Mouse (Mus musculus) limb, embryonic 14.5 days (tissue): ENCODE data around the gene Rhbdl3. TPM values are rescaled to one million over a fixed set of nuclear protein-coding genes. Genes with fewer than 3 reads are reported as not detected.

Experiments
- ATAC-seq: fragments of 200-750 bp; cut with Nextera tagmentation; 2 replicates; pipeline ENCODE4 v1.8.0; 2017; ENCODE audit warnings: low read depth, moderate number of reproducible peaks, moderate TSS enrichment; ENCODE audit not compliant: low FRiP score
- DNase-seq: peaks from one replicate; pipeline ENCODE4 v3.0.0-alpha.2; 2015; ENCODE audit warnings: low spot score
- H3K27ac ChIP-seq: fragments of 300-500 bp; sonication (generic); replicated peaks from 2 replicates; pipeline ENCODE4 v1.5.1; 2014; ENCODE audit warnings: low read depth, mild to moderate bottlenecking, low read length, moderate library complexity, mixed read lengths
- H3K27me3 ChIP-seq: fragments of 300-500 bp; sonication (generic); 2 replicates; pipeline ENCODE4 v1.6.1; 2014; ENCODE audit warnings: low read length, mixed read lengths; ENCODE audit not compliant: control insufficient read depth, insufficient read depth
- H3K36me3 ChIP-seq: fragments of 300-500 bp; sonication (generic); 2 replicates; pipeline ENCODE4 v1.6.1; 2014; ENCODE audit warnings: mild to moderate bottlenecking, low read length, moderate library complexity, mixed read lengths; ENCODE audit not compliant: control insufficient read depth, insufficient read depth
- H3K4me1 ChIP-seq: fragments of 300-500 bp; sonication (generic); 2 replicates; pipeline ENCODE4 v1.6.1; 2014; ENCODE audit warnings: antibody characterized with exemption, low read length, mixed read lengths; ENCODE audit not compliant: control insufficient read depth, insufficient read depth
- H3K4me2 ChIP-seq: fragments of 300-500 bp; sonication (generic); replicated peaks from 2 replicates; pipeline ENCODE4 v1.6.1; 2014; ENCODE audit warnings: low read depth, mild to moderate bottlenecking, low read length, moderate library complexity; ENCODE audit not compliant: severe bottlenecking
- H3K4me3 ChIP-seq: fragments of 300-500 bp; sonication (generic); replicated peaks from 2 replicates; pipeline ENCODE4 v1.5.1; 2014; ENCODE audit warnings: low read length
- H3K9ac ChIP-seq: fragments of 300-500 bp; sonication (generic); 2 replicates; pipeline ENCODE4 v1.6.1; 2014; ENCODE audit warnings: mild to moderate bottlenecking, low read depth, low read length, moderate library complexity; ENCODE audit not compliant: severe bottlenecking
- H3K9me3 ChIP-seq: fragments of 300-500 bp; sonication (generic); 2 replicates; pipeline ENCODE4 v1.6.1; 2016; ENCODE audit warnings: low read length; ENCODE audit not compliant: control insufficient read depth
- POLR2A ChIP-seq: fragments of 200-500 bp; IDR thresholded peaks from 2 replicates; pipeline ENCODE4 v1.8.0; 2012; ENCODE audit warnings: inconsistent platforms, mild to moderate bottlenecking, moderate library complexity, borderline replicate concordance; ENCODE audit not compliant: insufficient read depth, insufficient read length; ENCODE audit errors: extremely low read depth
- WGBS: fragments of 180-500 bp; shearing (Covaris S2); extraction: QIAGEN DNeasy Blood & Tissue Kit; methylation state at CpG from one replicate; pipeline ENCODE4 v1.1.7; 2014; 5-methylcytosine and 5-hydroxymethylcytosine counted together
- polyA plus RNA-seq, 2 experiments: library from polyadenylated mRNA; depleted of rRNA in 1 of 2; stranded (reverse) in 1 of 2; unstranded in 1 of 2; fragments of >200 nt; fragmentation: Nextera tagmentation in 1 of 2; extraction: Ambion mirVana in 1 of 2; gene quantifications; 2 replicates each; pipeline versions ENCODE4 v1.2.1 to v1.2.3; 2012 to 2014

Rhbdl3 gene
- polyA plus RNA-seq, 2 experiments, result 4.8 to 6.0 TPM

- no peak overlapping the region; the same call in 1 of the 2 replicates for H3K27ac ChIP-seq
- H3K9ac ChIP-seq, result no peak overlapping the region
- no peaks in the 10 kb centered on the region for H3K27me3 ChIP-seq
- ATAC-seq (no peak), DNase-seq (peak; percentile 57)
- peaks cover 6% of the 10 kb centered on the region; the same call in 1 of the 2 replicates for H3K4me1 ChIP-seq
- no peak for TF ChIP-seq POLR2A
- 13% methylated on average over 2 of the region's 2 CpGs for WGBS
- H3K9me3 ChIP-seq, result no peaks in the 10 kb centered on the region
- H3K4me2 ChIP-seq, result no peak overlapping the region
- H3K36me3 ChIP-seq, result no peaks in the 10 kb centered on the region
- H3K4me3 ChIP-seq, result no peak overlapping the region
Observed at GRCm38 (mm10) chr11:80342482-80342881, 41.8 kb downstream of the Rhbdl3 start.

GRCm38 (mm10) chr11:80351832-80352430, 51.2 kb downstream of the Rhbdl3 start:
- Histone ChIP-seq H3K27ac (no peak overlapping the region), H3K9me3 (no peaks in the 10 kb centered on the region), H3K27me3 (no peaks in the 10 kb centered on the region), H3K4me2 (no peak overlapping the region), H3K4me1 (no peaks in the 10 kb centered on the region), H3K36me3 (no peaks in the 10 kb centered on the region), H3K9ac (no peak overlapping the region), H3K4me3 (no peak overlapping the region)
- TF ChIP-seq POLR2A, result no peak
- ATAC-seq (no peak), DNase-seq (peak; percentile 88)
- WGBS, result 67% methylated on average over 5 of the region's 5 CpGs

- 41% methylated on average over 4 of the region's 4 CpGs for WGBS
- H3K4me3 ChIP-seq, result no peak overlapping the region
- H3K4me1 ChIP-seq, result no peaks in the 10 kb centered on the region
- DNase-seq, result no peak
- no peak for ATAC-seq
- H3K27me3 ChIP-seq, result no peaks in the 10 kb centered on the region
- no peaks in the 10 kb centered on the region for H3K9me3 ChIP-seq
- no peak overlapping the region for H3K9ac ChIP-seq
- H3K4me2 ChIP-seq, result no peak overlapping the region
- TF ChIP-seq POLR2A, result no peak
- no peak overlapping the region for H3K27ac ChIP-seq
- no peaks in the 10 kb centered on the region for H3K36me3 ChIP-seq
Observed at GRCm38 (mm10) chr11:80354832-80355231, 54.1 kb downstream of the Rhbdl3 start.

GRCm38 (mm10) chr11:80368949-80369348, 68.2 kb downstream of the Rhbdl3 start:
- no peak overlapping the region for H3K9ac ChIP-seq
- H3K27ac ChIP-seq, result no peak overlapping the region
- ATAC-seq, result no peak
- H3K27me3 ChIP-seq, result no peaks in the 10 kb centered on the region
- WGBS, result 89% methylated on average over 1 of the region's 1 CpGs
- H3K4me2 ChIP-seq, result no peak overlapping the region
- no peak overlapping the region for H3K4me3 ChIP-seq
- no peaks in the 10 kb centered on the region for H3K4me1 ChIP-seq
- no peak for DNase-seq
- TF ChIP-seq POLR2A, result no peak
- no peaks in the 10 kb centered on the region for H3K9me3 ChIP-seq
- peaks cover 66% of the 10 kb centered on the region for H3K36me3 ChIP-seq

GRCm38 (mm10) chr11:80376651-80377050, 75.9 kb downstream of the Rhbdl3 start:
- Histone ChIP-seq H3K27ac (no peak overlapping the region), H3K36me3 (peaks cover 24% of the 10 kb centered on the region), H3K4me2 (no peak overlapping the region), H3K27me3 (no peaks in the 10 kb centered on the region), H3K9me3 (no peaks in the 10 kb centered on the region), H3K4me1 (0 out of 2 replicates have a peak, but pooled peaks cover 2% of the 10 kb centered on the region), H3K9ac (no peak overlapping the region), H3K4me3 (no peak overlapping the region)
- no peak for DNase-seq
- ATAC-seq, result no peak
- 69% methylated on average over 4 of the region's 4 CpGs for WGBS
- no peak for TF ChIP-seq POLR2A
